Mouse (Mus musculus): ENCODE data around the gene Trim3.
A peak's percentile ranks its signal among the peaks of the same experiment; 100 is the strongest.

Trim3 gene

GRCm38 (mm10) chr7:105633127-105633800 is at the start of gene Trim3:
Gene Trim3 (minus strand): TSS chr7:105633571.
- peak; percentile 91 for DNase-seq (ENCODE audit: extremely low spot score, low spot score)

- DNase-seq (ENCODE audit: extremely low spot score, low spot score): peak; percentile 73
These were observed 17.5 kb upstream of the Trim3 start, which contains the start of gene Dnhd1 for GRCm38 (mm10) chr7:105650639-105651435. Gene Dnhd1 (plus strand): TSS chr7:105650827.

DNA sequence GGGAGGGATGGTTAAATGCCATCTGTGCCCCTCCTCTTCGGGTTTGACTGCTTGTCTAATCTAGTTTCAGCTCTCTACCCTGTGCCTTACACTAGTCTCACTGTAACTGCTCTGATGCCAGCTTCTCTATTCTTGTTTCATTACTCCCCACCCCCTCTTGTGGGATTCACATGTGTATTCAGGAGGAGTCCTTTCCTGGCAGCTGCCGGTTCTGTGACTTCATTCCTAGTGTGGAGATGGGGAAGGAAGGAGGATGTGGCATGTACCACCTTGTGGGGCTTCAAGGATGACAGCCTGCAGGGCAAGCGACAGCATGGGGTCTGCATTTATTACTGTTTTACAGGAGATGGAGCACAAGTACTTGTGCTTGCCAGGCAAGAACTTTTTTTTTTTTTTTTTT is 8.6 kb upstream of the Trim3 start:
- no peak for DNase-seq (ENCODE audit: extremely low spot score, low spot score)

DNA sequence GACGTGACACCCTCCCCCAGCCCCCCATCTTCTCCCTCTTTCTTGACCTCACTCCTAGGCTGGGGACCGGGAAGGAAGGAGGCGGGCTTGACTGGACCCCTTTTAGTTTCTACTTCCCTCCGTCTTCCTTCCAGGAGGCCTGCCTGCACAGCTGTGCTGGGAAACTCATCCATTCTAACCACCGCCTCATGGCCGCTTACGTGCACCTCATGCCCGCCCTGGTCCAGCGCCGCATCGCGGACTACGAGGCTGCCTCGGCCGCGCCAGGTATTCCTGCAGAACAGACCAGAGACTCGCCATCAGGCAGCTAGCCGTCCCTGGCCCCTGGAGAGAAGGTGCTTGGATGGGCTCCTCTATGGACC is 7.5 kb upstream of the Trim3 start:
- peak; percentile 49 for DNase-seq (ENCODE audit: extremely low spot score, low spot score)

DNA sequence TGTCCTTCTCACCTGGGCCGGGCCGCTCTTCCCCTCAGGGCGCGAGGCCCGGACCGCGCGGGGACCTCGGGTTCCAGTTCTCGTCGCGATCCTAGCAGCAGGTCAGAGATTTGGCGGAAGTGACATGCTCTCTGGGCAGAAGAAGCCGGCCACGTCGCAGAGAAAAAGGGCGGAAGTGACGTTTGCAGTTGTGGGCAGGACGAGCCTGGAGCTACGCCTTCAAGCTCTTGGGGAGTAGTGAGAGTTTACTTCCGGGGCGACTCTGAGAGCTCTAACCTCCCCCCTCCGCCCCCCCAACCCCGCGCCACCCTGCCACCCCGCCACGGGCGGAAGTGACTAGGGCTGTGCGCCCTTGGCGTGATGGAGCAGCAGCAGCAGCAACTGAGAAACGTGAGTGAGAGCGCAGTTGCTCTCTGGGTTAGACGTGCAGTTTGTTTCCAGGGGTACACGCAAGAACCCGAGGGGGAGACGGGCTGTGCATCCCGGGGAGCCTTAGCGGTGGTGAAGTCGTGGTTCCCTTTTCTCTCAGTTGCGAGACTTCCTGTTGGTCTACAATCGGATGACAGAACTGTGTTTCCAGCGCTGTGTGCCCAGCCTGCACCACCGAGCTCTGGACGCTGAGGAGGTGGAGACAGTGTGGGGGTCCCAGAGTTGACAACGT is 7.0 kb upstream of the Trim3 start, which contains the start of the genes Arfip2 and Gm45799:
TSS of gene Arfip2 (minus strand) at position 184 of the 661 bp plus-strand sequence.
TSS of gene Gm45799 (plus strand) at position 320 of the 661 bp plus-strand sequence.
- DNase-seq (ENCODE audit: extremely low spot score, low spot score): peak; percentile 94

GRCm38 (mm10) chr7:105639756-105640155 is 6.4 kb upstream of the Trim3 start, which contains the start of gene Timm10b:
Gene Timm10b (plus strand): TSS chr7:105640056.
- DNase-seq (ENCODE audit: extremely low spot score, low spot score): no peak

- no peak for DNase-seq (ENCODE audit: extremely low spot score, low spot score)
These were observed 5.9 kb upstream of the Trim3 start for GRCm38 (mm10) chr7:105639304-105639703.

DNA sequence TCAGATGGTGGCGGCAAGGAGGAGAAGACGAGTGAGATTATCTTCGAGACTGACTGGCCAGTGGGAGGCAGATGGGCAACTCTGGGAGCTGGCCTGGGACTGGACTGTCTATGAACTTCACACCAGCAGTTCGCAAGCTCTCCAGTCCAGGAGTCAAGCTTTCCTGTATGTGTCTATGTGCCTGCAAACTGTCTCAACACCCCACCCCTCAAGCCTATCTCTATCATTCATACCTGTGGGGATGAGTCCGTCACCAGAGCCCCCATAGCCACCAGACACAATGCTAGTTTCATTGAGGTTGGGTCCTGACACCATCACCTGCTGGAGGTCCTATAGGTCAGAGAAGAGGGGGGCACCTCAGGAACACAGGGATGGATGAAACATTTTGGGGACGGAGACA is 5.4 kb upstream of the Trim3 start:
- DNase-seq (ENCODE audit: extremely low spot score, low spot score): no peak

DNA sequence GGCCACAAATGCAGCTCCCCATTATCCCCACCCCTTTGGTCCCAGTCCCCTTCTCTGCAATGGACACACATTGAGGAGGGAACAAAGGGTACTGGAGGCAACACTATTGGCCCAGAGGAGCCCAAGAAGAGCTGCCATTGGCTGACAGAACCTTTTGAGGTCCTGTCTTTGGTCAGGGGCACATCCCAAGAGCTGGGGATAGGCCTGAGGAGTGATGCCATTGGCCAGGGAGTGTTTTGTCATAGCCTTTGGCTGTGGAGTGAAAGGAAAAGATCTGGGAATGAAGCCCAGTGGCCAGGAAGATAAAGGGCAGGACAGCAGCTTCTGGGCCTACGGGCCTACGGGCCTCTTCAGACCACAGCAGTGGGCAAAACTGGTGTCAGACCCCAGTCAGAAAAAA is 2.4 kb upstream of the Trim3 start:
- DNase-seq (ENCODE audit: extremely low spot score, low spot score): no peak

DNA sequence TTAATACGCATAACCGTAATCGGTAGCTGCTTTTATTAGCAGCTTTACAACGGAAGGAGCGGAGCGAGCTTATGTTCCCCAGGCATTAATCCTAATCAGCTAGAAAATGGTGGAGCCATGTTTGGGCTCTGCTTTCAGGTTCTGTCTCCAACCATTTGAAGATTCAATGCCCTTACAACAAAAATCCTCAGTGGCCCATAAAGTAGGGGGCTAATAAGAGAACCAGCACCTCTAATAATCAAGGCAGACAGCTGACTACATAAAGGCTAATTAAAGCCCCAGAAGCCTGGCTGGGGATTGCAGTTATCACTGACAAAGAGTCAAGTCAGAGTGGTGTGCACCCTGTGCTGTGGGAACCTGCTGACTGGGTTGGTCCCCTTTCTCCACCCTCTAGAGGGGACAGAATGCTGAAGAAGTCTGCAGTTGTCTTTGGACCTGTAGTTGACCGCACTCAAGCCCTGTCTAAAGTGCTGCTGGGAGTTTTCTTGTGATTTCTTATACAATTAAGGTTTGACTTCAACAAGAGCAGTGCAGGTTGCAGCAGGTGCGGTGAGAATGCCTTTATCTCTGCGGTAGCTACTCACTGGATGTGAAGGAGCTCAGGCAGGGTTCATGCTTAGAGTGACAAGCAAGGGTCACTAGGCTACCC is 1.0 kb upstream of the Trim3 start:
- DNase-seq (ENCODE audit: extremely low spot score, low spot score): no peak

DNA sequence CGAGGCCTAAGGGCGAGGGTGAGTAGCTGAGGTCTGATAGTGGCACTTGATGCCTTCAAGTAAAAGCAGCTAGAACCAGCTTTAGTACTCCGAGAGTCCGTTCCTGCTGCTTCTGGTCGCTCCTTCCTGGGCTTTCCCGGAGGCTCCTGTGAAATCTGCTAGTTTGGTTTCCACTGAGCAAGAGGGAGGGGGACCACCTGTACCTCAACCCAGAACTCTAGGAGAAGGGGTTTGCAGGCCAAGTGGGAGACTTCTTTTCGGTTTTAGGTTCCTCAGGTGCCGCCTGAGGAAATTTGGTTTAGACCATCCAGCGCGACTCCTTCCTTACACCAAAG is 397 bp upstream of the Trim3 start:
- no peak for DNase-seq (ENCODE audit: extremely low spot score, low spot score)

GRCm38 (mm10) chr7:105632551-105632972 is 809 bp downstream of the Trim3 start:
- DNase-seq (ENCODE audit: extremely low spot score, low spot score): peak; percentile 26

DNA sequence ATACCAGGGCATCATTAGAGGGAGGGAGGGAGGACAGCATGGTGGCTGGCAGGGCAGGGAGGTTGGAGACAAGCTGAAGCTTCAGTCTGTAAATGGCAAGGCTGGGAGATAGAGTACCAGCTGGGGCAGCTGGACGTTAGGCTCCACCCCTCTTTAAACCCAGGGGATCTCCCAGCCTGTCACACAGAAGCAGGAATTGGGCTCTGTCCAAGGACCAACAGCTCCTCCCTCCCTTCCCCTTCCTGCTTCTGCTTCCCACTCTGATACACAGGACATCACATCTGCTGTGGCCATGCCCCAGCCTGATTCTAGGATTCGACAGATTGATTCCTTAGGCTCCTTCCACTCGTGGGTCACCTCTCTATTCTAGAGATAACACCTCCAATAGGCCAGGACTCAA is 4.7 kb downstream of the Trim3 start:
- no peak for DNase-seq (ENCODE audit: extremely low spot score, low spot score)

GRCm38 (mm10) chr7:105625397-105625796 is 8.0 kb downstream of the Trim3 start:
- DNase-seq (ENCODE audit: extremely low spot score, low spot score): no peak

GRCm38 (mm10) chr7:105621646-105622292 is 11.6 kb downstream of the Trim3 start:
- DNase-seq (ENCODE audit: extremely low spot score, low spot score): no peak

GRCm38 (mm10) chr7:105621053-105621452 is 12.3 kb downstream of the Trim3 start:
- DNase-seq (ENCODE audit: extremely low spot score, low spot score): no peak

GRCm38 (mm10) chr7:105619701-105620100 is 13.7 kb downstream of the Trim3 start:
- DNase-seq (ENCODE audit: extremely low spot score, low spot score): no peak

DNA sequence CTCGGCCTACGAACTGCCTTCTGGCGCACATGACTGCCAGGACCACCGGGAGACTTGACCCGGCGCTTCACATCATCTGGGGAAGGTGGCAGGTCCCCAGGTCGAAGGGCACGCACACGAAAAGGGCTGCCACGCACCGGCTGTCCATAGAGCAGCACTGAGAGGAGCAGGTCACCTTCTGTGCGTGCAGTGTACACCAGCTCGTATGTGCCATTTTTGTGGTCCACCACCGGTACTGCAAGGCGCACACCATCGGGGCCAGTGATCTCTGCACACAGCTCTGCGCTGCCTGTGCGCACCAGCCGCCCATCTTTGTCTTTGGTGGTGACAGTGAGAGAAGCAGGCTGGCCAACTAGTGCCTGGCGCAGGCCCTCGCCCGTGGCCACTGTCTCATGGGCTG is 15.6 kb downstream of the Trim3 start:
- no peak for DNase-seq (ENCODE audit: extremely low spot score, low spot score)

DNA sequence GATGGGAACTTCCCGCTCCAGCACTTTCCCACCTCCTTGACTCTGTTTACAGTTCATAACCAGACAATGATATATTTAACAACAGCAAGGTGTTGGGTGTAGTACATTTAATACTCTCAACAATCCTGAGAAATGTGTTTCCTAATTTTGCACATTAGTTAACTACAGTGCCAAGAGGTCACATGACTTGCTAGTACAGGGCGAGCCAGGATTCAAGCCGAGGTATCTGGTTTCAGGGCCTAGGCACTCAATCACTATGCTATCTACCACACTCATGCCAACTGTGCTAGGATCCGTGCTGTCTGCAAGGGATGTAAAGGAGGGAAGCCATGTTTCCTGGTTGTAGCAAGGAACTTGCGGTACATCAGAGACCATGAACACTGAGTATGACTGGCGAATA is 16.8 kb downstream of the Trim3 start:
- DNase-seq (ENCODE audit: extremely low spot score, low spot score): no peak

DNA sequence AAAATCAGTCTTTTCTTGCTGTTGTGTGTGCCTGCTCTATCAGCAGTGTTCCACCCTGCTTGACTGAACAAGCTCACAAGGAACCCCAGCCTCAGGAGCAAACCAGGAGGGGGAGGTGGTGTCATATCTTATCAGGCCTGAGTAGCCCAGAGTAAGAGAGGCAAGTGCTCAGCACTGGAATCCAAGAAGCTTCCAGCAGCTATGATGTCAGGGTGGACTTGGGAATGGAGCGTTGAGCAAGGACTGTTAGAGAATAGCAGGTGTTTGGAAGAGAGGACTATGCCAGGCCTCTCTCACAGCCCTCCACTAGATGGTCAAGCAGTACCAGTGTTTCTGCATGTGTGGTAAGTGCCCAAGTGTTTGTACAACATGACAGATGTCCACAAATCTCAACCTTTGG is 17.7 kb downstream of the Trim3 start:
- no peak for DNase-seq (ENCODE audit: extremely low spot score, low spot score)

DNA sequence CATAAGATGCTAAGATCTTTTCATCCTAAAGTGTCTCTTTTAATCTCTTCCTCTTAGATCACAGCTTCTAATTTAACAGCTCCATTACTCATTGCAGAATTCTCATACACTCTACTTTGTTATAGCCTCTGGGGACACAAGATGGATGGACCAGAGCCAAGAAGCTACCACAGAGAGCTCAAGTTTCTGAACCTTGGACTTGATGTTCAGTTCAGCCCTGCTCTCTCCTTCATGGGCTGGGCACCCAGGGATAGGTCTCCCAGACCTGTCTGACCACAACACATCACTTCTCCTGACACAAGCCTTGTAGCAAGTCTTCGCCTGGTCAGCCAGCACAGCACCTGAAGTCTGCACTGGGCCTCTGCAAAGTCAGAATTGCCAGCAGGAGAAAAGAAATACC is 19.0 kb downstream of the Trim3 start:
- no peak for DNase-seq (ENCODE audit: extremely low spot score, low spot score)
